Mouse (Mus musculus): ENCODE measurements around the gene Iglon5. TPM values are rescaled to one million over a fixed set of nuclear protein-coding genes. Genes with fewer than 3 reads are reported as not detected.

Iglon5 gene
- polyA plus RNA-seq (2015; fragmentation: Nextera tagmentation; extraction: Ambion mirVana), result not detected in 2 replicates

GRCm38 (mm10) chr7:43489631-43490125 lies at the start of gene Iglon5:
TSS of gene Iglon5 (minus strand) at chr7:43490075.
- no peak for DNase-seq (ENCODE audit: low spot score)

- no peak for DNase-seq (ENCODE audit: low spot score)
Measured at GRCm38 (mm10) chr7:43538524-43538923, 48.6 kb upstream of the Iglon5 start.

- no peak for DNase-seq (ENCODE audit: low spot score)
Measured at GRCm38 (mm10) chr7:43532936-43533505, 43.1 kb upstream of the Iglon5 start.

- DNase-seq (ENCODE audit: low spot score), result no peak
Measured at GRCm38 (mm10) chr7:43530216-43530785, 40.4 kb upstream of the Iglon5 start.

- DNase-seq (ENCODE audit: low spot score), result no peak
Measured at GRCm38 (mm10) chr7:43525313-43525712, 35.4 kb upstream of the Iglon5 start.

- DNase-seq (ENCODE audit: low spot score), result no peak
Measured at GRCm38 (mm10) chr7:43522776-43523175, 32.9 kb upstream of the Iglon5 start.

GRCm38 (mm10) chr7:43518341-43518740 lies 28.5 kb upstream of the Iglon5 start:
- no peak for DNase-seq (ENCODE audit: low spot score)

GRCm38 (mm10) chr7:43515076-43515475 lies 25.2 kb upstream of the Iglon5 start:
- no peak for DNase-seq (ENCODE audit: low spot score)

- no peak for DNase-seq (ENCODE audit: low spot score)
Measured at GRCm38 (mm10) chr7:43512519-43512918, 22.6 kb upstream of the Iglon5 start.

GRCm38 (mm10) chr7:43511707-43512478 lies 22.0 kb upstream of the Iglon5 start:
- DNase-seq (ENCODE audit: low spot score), result no peak

- DNase-seq (ENCODE audit: low spot score), result peak; percentile 29
Measured at GRCm38 (mm10) chr7:43495343-43496021, 5.6 kb upstream of the Iglon5 start.

GRCm38 (mm10) chr7:43490861-43491260 lies 986 bp upstream of the Iglon5 start:
- DNase-seq (ENCODE audit: low spot score), result no peak

- no peak for DNase-seq (ENCODE audit: low spot score)
Measured at GRCm38 (mm10) chr7:43490182-43490584, 308 bp upstream of the Iglon5 start.

- DNase-seq (ENCODE audit: low spot score), result no peak
Measured at GRCm38 (mm10) chr7:43488646-43489045, 1.2 kb downstream of the Iglon5 start.

GRCm38 (mm10) chr7:43483236-43483635 lies 6.6 kb downstream of the Iglon5 start:
- DNase-seq (ENCODE audit: low spot score), result no peak

GRCm38 (mm10) chr7:43482090-43482716 lies 7.7 kb downstream of the Iglon5 start:
- no peak for DNase-seq (ENCODE audit: low spot score)

GRCm38 (mm10) chr7:43481191-43481590 lies 8.7 kb downstream of the Iglon5 start:
- DNase-seq (ENCODE audit: low spot score), result no peak

- DNase-seq (ENCODE audit: low spot score), result no peak
Measured at GRCm38 (mm10) chr7:43476376-43476775, 13.5 kb downstream of the Iglon5 start.

GRCm38 (mm10) chr7:43475706-43476105 lies 14.2 kb downstream of the Iglon5 start:
- DNase-seq (ENCODE audit: low spot score), result peak; percentile 25

GRCm38 (mm10) chr7:43470373-43470772 lies 19.5 kb downstream of the Iglon5 start:
- peak; percentile 49 for DNase-seq (ENCODE audit: low spot score)

- DNase-seq (ENCODE audit: low spot score), result peak; percentile 80
Measured at GRCm38 (mm10) chr7:43466099-43466694, 23.7 kb downstream of the Iglon5 start.
